Mouse (Mus musculus) heart, postnatal 10 days (tissue): ENCODE results near the gene Tubgcp2. TPM values are rescaled to one million over a fixed set of nuclear protein-coding genes. Genes with fewer than 3 reads are reported as not detected.

ENCODE experiments used
- DNase-seq, 2 experiments: peaks; one replicate each; pipeline ENCODE4 v3.0.0; 2021
- intact Hi-C: fragments of 180-260 bp; cut with DNase I; formaldehyde crosslinking; loops from one replicate; pipeline ENCODE4 v1.15.1; 2025
- total RNA-seq, 2 experiments: library from RNA; stranded (reverse); gene quantifications; 2 replicates each; pipeline ENCODE4 v1.2.3; 2021

The Tubgcp2 gene
- total RNA-seq, 2 experiments from 2014 or later: 36.5 to 37.1 TPM

GRCm38 (mm10) chr7:140048361-140049114, 12.1 kb upstream of the Tubgcp2 start, which contains the start of gene Msx3:
TSS of gene Msx3 (minus strand) at chr7:140049089.
- intact Hi-C loops: no loop called here
- no peak for DNase-seq

GRCm38 (mm10) chr7:140047811-140048311, 11.4 kb upstream of the Tubgcp2 start:
- intact Hi-C loops: no loop called here
- peak in 1 of 2 experiments; percentile 22 for DNase-seq

- DNase-seq: no peak
- intact Hi-C loops: no loop called here
These were observed 9.1 kb upstream of the Tubgcp2 start for GRCm38 (mm10) chr7:140045546-140045945.

- no peak for DNase-seq
- intact Hi-C loops: no loop called here
These were observed 6.3 kb upstream of the Tubgcp2 start for GRCm38 (mm10) chr7:140042728-140043127.

- intact Hi-C loops: no loop called here
These were observed 694 bp upstream of the Tubgcp2 start for GRCm38 (mm10) chr7:140037171-140037555.

GRCm38 (mm10) chr7:140035456-140035855, 1.0 kb downstream of the Tubgcp2 start:
- intact Hi-C loops: no loop called here

More at GRCm38 (mm10) chr7:140037171-140037555, 694 bp upstream of the Tubgcp2 start:
- no peak for DNase-seq

GRCm38 (mm10) chr7:140033386-140033785, 3.1 kb downstream of the Tubgcp2 start:
- DNase-seq: no peak
- intact Hi-C loops: no loop called here

More at GRCm38 (mm10) chr7:140035456-140035855, 1.0 kb downstream of the Tubgcp2 start:
- DNase-seq: no peak

GRCm38 (mm10) chr7:140032366-140032765, 4.1 kb downstream of the Tubgcp2 start:
- intact Hi-C loops: no loop called here

GRCm38 (mm10) chr7:140031771-140032170, 4.7 kb downstream of the Tubgcp2 start:
- no peak for DNase-seq
- intact Hi-C loops: no loop called here

More at GRCm38 (mm10) chr7:140032366-140032765, 4.1 kb downstream of the Tubgcp2 start:
- DNase-seq: no peak

- intact Hi-C loops: no loop called here
- no peak for DNase-seq
These were observed 25.1 kb downstream of the Tubgcp2 start for GRCm38 (mm10) chr7:140011336-140011735.

- intact Hi-C loops: no loop called here
- no peak for DNase-seq
These were observed 28.7 kb downstream of the Tubgcp2 start for GRCm38 (mm10) chr7:140007781-140008180.

GRCm38 (mm10) chr7:140006861-140007611, 29.4 kb downstream of the Tubgcp2 start:
- intact Hi-C loops: no loop called here
- DNase-seq: no peak

- intact Hi-C loops: no loop called here
- no peak for DNase-seq
These were observed 31.8 kb downstream of the Tubgcp2 start for GRCm38 (mm10) chr7:140004666-140005065.

GRCm38 (mm10) chr7:140001086-140001740, 35.3 kb downstream of the Tubgcp2 start:
- intact Hi-C loops: no loop called here
- no peak for DNase-seq

GRCm38 (mm10) chr7:139998691-139999350, 37.6 kb downstream of the Tubgcp2 start:
- intact Hi-C loops: no loop called here
- DNase-seq: no peak

- peak; percentile 57 to 76 for DNase-seq
These were observed 41.8 kb downstream of the Tubgcp2 start for GRCm38 (mm10) chr7:139994676-139995075.

GRCm38 (mm10) chr7:139994202-139994601, 42.3 kb downstream of the Tubgcp2 start:
- intact Hi-C loops: loop anchor here (1.0 to 2.0 kb wide), 2 partner anchors 25 to 89 kb away; no protein-coding TSS in a partner anchor
- DNase-seq: no peak

More at GRCm38 (mm10) chr7:139994676-139995075, 41.8 kb downstream of the Tubgcp2 start:
- intact Hi-C loops: loop anchor here (1.0 to 2.0 kb wide), 2 partner anchors 25 to 90 kb away; no protein-coding TSS in a partner anchor

- no peak for DNase-seq
- intact Hi-C loops: no loop called here
These were observed 42.9 kb downstream of the Tubgcp2 start for GRCm38 (mm10) chr7:139993532-139993931.

GRCm38 (mm10) chr7:139992406-139992805, 44.1 kb downstream of the Tubgcp2 start, which contains the start of gene Adam8:
TSS of gene Adam8 (minus strand) at chr7:139992562.
- intact Hi-C loops: no loop called here
- no peak for DNase-seq

- intact Hi-C loops: no loop called here
- no peak for DNase-seq
These were observed 45.5 kb downstream of the Tubgcp2 start for GRCm38 (mm10) chr7:139990864-139991394.
